Mouse (Mus musculus): ENCODE measurements around the gene Rnf216.

Rnf216 gene

DNA sequence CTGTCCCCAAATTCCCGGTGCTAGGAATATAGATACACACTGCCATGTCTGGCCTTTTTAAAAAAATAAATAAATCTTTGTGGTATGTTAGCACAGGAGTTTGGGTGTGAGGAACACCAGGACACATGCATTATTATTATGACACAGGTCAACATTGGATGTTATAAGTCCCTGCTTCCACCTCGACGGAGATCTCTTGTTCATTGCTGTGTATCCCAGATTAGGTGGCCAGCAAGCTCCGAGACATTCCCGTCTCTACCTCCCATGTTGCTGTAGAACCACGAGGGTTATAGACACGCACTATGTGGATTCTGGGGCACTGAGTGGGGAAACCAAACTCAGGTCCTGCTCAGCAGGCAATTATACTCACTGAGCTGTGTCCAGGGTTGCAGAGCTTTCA, 17.5 kb downstream of the Rnf216 start:
- DNase-seq = no peak

DNA sequence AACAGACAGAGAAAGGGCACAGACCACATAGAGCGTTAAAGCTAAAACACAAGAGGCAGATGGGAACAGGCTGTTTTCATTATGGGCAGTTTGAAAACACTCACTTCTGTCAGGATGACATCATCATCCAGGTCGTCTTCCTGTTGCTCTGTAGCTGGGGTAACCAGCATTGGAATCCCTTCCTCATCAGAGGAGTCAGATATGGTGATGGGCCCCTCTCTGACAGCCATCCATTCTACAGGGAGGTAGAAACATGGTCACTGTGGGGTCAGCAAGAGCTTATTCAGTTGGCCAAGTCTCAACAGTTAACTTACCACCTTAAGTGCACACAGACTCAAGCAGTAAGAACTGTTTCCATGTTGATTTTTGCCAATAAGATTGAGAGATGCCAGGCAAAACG, 19.9 kb downstream of the Rnf216 start:
- no peak for DNase-seq

DNA sequence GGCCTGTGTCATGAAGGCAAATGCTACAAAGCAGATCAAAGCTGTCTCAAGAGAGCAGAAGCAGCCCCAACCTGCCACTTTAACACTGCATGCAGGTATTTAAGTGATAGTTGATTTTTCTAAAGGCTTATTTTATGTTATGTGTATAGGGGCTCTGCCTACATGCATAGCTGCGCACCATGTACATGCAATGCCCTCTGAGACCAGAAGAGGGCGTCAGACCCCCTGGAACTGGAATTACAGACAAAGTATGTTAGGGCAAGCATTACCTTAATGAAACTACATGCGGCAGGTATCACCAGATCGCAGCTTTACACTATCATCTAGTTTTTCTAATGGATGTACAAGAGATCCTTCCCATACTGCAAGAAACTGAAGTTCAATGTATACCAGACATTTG, 27.9 kb downstream of the Rnf216 start:
- DNase-seq = no peak

DNA sequence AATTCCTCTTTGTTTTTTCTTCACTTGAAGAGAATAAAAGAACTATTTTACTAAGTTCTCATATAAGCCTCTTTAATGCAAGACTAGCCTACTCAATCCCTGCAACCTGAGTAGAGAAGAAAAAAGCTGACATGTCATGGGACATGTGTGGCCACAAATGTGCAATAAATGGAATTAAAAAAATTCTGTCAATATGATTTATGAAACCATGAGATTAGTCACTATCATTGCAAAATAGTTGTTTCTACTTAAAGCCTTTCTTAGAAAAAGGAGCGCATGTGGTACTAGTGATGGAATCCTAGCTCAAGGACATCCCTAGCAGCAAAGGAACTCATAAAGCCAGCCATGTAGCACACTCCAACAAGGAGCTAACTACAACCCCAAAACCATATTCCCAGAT, 33.0 kb downstream of the Rnf216 start:
- DNase-seq = no peak

DNA sequence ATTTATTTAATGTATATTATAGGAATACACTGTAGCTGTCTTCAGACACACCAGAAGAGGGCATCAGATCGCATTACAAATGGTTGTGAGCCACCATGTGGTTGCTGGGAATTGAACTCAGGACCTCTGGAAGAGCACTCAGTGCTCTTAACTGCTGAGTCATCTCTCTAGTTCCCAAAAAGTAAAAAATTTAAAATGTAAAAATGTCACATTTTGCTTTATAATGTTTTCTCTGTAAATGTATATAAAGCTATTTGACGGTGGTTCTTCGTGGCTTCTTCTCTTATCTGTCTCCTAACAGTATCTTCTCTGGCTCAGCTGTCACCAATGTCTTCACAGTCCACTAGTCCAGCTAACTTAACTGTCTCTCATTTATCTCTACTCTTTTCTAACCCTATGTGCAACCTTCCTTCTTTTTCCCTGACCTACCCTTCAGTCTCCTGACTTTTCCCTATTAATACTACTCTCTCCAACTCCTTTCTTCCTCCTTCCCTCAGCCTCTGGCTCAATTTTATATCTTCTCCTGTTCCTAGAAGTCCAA, 36.1 kb downstream of the Rnf216 start:
- DNase-seq = no peak

DNA sequence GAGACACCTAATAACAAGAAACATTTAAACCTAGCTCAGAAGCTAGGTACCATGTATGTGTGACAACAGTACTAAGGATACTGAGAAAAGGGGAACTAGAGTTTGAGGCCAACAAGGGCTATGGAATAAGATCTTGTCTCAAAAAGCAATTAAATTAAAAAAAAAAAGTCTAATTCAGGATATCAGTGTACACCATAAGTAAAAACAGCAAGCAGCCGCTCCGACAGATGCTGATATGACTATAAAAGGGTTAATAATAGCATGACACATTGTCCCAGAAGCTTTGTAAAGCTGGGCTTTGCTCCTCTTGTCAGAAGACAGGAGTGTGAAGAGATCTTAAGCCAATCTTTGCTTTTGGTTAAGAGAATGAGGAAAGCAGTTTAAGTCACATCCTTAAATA, 36.8 kb downstream of the Rnf216 start:
- no peak for DNase-seq

DNA sequence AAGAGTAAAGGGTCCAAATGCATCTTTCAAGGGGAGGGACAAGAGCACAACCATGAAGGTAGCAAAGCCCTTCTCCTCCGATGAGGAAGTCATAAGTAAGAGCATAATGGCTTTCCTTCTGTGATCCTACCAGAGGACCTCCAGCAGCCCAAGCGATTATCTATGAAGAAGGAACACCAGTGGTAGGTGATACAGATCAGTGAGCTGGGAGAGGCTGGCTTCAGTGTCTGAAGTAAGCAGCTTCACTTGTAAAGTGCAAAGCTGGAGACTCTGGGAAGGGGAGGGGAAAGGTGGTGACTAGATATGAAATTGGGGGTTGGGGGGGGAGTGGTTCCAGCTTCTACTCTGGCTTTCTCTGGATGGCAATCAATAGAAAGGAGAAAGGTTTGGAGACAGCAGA, 43.7 kb downstream of the Rnf216 start:
- DNase-seq = no peak

DNA sequence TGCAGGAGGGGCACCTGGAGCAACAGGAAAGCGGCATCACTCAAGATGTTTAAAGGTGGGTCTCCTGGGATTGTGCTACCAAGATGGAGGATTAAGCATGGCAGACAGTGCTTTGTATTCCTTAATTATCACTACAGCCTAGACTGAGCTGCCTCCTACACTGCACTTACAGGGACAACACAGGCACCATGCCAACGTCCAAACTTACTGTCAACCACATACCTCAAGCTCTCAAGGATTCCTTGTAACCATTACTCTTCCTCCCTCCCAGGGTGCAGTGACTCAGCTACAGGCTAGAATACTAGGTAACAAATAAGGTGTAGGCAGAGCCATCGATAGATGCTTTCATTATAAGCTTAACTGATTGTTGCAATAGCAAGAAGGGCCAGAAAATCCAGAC, 44.4 kb downstream of the Rnf216 start:
- DNase-seq = no peak

DNA sequence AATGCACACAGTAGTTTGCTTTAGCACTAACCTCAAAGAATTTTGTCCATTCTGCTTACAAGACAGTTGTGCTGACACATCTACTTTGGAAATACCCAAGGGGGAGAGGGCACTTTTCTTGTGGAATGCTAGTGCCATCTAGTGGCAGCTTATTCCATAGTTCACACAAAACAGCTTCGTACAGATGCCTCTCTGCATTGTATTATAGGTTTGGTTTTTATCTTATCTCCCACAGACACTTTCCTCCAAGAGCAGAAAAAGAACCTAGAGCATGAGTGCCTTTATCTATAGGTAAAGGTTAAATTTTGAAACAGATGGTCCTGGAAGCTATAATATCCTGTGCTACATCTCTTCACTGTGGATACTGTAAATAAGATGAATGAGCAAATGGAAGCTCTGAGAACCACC, 46.2 kb downstream of the Rnf216 start:
- no peak for DNase-seq

DNA sequence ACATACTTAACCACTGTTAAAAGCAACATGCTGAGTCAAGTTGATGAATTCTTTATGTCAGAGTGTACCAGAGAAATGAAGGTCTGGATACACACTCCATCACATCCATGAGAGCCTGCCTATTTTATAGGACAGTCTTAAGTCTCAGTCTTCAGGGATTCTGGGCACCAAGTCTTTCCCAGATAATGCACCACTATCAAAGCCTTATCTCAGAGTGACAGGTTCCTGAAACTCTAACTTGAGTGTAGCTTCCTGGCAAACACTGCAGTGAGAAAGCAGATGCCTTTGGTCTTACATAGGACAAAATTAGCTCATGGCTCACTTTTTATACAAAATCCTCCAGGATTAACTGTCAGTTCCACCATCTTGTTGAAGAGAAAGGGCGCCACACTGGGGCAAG, 46.7 kb downstream of the Rnf216 start:
- DNase-seq = no peak

DNA sequence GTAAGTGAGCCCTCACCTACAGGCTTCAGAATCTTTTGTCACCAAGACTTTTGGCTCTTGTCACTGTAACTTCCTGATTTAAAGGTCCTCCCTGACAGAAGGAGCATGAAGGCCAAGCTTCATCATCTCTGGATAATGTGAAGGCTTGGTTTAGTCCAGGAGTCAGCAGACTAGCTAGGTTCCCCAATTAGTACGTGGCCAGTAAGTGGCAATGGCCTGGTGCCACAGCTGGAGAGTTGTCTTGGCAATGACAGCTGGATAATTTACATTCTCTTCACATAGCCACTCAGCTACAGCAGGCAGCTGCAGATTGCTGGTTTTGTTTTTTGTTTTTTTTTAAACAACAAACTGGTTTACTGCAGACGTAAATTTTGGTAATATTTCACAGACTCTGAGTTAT, 47.6 kb downstream of the Rnf216 start:
- DNase-seq = no peak

DNA sequence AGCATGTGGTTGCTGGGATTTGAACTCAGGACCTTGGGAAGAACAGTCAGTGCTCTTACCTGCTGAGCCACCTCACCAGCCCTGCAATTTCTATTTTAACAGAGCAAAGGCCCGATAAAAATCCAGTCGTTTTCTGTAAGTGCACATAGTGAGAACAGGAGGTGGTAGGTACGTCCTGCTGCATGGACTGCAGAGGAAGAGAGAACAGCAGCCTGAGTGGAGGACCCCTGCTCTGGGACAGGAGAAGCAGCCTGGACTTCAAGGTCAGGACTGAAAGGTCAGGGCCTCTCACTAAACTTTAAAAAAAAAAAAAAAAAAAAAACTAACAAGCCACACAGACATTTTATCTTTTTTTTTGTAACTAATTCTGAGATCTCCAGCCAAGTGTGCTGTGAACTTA, 50.5 kb downstream of the Rnf216 start:
- DNase-seq = no peak

DNA sequence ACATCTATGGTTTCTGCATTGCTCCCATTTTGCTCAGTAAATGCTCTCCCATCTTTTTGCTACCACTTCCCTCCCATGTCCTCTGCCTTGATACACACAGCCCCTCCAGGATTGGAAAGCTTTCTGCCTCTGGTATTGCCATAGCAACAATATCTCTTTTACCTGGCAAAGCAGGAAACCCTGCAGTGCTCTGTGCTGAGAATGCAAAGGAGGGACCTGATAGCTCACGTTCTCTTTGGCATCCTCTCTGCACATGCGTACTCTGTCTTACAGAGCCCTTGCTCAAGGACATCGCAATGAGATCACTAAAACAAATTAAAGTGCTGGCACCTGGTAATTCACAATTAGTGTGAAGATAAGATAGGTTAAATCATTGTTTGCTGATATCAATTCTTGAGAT, 51.3 kb downstream of the Rnf216 start:
- DNase-seq = no peak

DNA sequence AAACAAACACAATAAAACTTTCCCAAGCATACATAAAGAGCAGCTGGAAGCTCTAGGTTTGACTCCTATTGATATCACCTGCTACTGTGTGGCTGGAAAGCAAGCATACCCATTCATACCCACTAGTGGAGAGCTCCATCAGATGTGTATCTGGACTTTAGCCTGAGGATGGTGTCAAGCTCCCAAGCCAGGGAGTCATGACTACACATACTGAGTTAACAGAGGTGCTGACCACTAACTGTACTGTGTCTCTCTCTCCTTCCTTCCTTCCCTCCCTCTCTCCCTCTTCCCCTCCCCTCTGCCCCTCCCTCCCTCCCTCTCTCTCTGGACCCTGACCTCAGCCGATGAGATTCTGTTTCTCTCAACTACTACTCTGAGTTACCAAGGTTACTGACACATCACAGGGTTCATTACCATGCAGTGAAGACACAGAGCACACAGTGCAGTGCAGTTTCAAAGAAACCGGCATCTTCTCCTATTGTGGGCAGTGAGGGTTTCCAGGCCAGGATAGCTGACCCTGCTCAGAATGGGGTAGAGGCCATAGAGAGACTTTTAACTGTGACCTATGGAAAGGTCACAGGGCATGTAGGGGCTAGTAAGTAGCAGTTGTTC, 51.9 kb downstream of the Rnf216 start:
- DNase-seq = no peak

DNA sequence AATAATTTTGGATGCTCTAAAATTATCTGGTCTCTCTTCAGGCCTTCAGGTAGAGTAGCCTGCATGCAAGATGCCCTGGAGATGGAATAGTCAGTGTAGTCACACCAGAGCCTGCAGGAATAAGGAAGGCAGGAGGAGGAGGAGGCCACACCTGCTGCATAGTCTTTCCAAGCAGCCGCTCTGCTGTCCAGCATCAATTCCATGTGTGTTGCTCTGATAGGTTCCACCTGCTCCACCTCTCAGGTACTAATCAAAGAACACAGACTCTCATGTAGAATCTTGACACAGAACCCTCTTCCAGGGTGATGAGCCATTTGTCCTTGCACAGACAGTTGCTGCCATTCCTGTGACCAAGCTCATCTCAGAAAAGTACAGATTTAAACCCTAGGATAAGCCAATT, 52.8 kb downstream of the Rnf216 start:
- no peak for DNase-seq

DNA sequence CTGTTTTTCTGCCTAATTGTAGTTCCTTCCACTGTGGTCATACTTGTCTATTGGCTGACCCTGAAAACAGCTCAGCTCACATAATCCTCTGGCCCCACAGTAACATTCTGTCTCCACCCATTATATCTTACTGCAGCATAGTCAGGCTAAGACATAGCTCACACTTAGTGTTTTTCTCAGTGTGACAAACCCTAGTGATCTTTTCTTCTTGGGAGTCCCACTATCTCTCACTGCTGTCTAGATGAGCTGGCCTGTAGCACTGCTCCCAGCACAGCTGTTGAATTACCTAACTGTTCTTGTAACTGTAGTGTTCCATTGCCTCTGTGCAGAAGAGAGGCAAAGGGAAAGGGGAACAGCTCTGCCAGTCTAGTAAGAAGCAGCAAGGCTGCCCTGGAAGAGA, 53.6 kb downstream of the Rnf216 start:
- no peak for DNase-seq

DNA sequence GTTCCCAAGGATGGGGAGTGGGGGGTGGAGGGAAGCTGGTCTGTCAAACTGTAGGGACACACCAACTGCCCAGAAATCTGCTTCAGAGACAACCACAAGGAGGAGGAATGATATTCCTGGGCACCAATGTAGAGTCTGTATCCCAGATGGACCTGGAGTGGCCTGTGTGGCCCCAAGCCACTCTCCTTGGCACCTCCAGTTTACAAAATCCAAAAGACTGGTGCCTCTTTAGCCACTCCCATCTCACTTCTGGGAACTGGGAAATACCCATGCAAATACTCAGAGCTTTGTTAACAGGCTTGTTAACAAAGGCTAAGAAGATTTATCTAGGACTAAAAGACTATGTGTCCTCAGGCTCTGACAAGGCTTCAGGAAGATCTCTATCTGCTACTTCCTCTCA, 54.1 kb downstream of the Rnf216 start:
- DNase-seq = no peak

DNA sequence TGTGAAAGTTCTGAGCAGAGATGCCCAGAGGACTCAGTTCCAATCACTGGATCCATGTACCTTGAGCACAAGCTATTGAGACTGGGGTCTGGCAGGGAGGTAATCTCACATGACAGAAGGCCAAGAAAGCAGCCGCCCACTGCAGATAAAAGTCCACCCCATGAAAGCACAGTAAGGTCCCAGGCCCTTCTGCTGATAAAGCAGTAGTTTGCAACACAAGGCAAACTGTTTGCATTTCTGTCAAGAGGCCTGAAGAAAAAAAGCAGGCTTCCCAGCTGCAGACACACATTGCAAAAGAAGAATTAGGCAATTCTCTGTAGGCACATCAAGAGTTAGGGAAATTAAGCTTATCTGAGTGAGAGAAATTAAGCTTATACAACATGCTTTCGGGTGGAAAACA, 54.6 kb downstream of the Rnf216 start:
- DNase-seq = no peak

DNA sequence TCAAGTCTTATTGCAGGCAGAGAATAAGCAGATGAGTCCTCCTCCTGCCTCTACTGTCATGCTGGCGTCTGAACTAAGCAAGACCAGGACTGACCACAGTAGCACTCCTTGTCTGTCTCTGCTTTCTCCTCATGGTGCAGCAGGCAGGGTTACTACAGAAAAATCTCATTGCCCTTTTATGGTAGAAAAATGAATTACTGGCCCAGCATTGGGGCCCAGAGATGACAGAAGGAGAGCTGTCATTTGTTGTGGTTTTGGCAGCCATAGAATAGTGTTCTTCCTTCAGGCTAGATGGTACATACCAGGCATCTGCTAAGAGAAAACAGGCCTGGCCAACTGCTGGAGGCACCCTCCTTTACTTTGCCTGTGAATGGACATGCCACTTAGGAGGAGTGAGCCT, 55.0 kb downstream of the Rnf216 start:
- no peak for DNase-seq

DNA sequence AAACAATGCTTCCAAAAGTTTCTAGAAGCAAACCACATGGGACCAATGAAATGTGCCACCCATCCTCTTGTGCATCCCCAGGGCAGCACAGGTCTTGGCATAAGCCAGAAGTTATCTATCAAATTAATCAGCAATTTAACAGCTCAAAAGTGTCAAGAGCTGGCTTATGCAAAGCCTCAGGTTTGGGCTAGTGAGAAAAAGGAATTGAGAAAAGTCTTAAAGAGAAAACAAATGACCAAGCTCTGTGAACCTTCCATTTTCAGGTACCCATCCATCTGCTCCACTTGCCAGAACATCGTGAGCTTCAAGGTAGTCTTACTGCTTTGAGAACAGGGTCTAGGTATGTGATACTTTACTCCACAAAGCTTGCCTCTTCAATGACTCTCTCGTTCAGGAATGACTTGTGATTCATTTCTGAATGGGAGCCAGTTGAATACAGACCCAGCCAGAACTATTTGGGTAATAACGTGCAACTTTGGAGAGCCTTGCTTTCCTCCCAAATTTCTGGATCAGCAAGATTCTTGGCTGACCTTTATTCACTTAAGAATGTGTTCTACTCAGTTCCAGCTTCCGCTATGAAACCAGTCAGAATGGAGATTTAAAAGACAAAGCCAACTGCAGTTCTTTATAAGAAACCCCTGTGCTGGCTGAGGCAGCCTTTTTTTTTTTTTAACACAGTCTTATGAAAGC, 56.5 kb downstream of the Rnf216 start:
- DNase-seq = no peak

DNA sequence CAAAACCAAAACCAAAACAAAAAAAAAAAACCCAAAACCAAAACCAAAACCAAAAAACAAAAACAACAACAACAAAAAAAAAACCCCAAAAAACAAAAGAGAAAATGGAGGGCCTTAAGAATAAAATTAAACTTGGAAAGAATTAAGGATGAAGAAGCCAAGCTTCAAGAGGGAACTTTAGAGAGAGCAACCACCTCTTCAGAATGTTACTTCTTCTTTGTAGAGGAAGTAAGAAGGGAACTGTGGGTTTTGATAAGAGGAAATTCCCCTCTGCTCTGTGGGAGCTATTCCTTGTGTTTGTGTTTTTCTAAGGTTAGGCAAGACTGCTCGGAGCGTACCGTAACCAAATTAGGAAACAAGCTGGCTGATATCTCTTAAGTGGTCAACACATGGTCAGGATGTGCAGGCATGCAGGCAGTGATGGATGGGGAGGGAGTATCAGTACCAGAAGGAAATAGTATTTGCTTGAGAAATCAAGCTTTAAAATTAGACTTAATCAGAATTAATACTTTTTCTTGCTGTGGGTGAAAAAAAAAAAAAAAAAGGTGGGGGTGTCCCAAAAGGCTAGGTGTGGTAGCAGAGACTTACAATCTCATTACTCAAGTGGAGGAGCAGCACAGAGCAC, 57.2 kb downstream of the Rnf216 start:
- DNase-seq = no peak

DNA sequence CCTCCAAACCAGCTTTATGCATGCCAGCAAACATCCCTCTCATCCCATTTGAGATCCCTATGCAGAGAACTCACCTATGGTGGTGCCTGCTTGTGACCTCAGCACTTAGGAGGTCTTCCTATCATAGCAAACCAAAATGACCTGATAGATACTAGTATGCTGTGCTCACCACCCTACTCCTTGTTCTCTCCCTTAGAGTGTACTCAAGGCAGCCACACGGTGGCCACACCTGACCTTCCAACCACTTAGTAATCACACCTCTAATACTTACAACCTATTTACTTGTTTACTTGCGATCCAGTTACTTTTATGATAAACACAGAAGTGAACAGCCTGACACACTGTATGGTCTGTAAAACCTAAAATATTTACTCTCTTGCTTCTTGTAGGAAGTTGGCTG, 58.1 kb downstream of the Rnf216 start:
- no peak for DNase-seq

DNA sequence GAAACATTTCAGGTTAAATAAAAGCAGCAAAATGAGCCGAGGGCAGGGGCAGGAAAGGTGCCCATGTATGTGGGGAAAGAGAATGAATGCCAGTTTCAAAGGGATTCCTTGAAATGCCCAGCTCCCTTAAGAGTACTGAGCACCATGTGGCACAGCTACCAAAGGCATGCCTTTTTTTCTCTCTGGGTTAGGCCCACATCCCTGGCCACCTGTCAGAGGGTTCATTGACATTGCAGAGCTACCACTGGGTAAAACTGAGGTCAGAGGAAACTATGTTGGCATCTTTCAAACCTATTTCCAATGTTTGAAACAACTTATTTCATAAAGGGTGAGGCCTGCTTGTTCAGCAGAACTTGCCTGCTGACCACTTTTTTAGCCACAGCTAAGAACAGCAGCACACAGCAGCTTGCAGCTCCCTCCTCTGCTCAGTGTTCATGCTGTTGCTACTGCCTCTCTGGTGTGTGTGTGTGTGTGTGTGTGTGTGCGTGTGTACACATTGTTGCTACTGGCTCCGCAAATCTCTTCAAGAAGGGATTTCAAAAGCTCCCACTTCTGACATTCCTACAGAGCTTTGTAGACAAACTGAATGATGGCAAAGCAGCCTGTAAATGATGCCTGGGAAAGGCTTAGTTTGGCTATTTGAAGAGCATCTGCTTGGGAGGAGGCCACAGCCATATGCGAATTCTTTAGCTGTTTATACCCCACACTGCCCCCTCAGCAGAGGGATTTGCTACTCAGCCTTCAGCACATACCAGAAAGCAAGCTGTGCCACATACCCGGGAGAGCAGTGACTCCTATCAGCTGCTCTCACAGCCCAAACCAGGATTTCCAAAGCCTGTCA, 59.4 kb downstream of the Rnf216 start:
- DNase-seq = no peak

DNA sequence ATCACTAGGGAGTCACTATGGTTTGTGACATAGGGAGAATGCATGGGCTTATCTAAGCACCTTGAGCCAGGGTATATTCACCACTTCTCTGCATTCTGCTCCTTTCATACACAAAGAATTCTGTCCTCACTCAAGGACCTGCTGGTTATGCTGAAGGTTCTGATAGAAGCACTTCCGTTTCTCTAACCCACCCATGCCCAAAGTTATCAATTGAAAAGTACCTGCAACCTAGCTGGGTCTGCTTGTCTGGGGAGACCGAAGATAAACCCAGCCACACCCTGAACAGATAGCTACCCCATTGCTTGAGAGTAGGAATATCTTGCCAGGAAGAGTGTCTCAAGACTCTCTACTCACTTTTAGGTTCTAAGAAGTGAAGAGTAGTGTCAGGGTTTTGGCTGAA, 60.1 kb downstream of the Rnf216 start:
- no peak for DNase-seq
